Mouse (Mus musculus): ENCODE measurements around the gene Bglap2.

Gene Bglap2

GRCm38 (mm10) chr3:88339006-88339405 lies 39.5 kb downstream of the Bglap2 start:
- DNase-seq (ENCODE audit: low spot score) = no peak

DNA sequence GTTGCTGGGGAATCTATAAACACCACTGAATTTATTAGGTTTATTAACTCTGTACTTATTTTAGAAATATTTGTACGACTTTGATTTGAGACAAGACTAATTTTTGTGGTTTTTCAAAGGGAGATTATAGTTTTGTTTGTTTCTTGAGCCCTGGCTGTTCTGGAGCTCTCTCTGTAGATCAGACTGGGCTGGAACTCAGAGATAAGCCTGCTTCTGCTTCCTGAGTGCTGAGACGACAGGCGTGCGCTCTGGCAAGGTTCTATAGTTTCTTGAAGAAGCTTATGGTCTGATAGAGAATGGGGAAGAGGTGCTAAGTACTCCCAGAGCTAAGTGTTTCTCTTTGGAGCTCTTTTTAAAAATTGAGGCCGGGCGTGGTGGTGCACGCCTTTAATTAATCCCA lies 40.2 kb downstream of the Bglap2 start:
- DNase-seq (ENCODE audit: low spot score) = no peak

- peak; percentile 22 for DNase-seq (ENCODE audit: low spot score)
Observed at GRCm38 (mm10) chr3:88337367-88338020, 41.0 kb downstream of the Bglap2 start.

DNA sequence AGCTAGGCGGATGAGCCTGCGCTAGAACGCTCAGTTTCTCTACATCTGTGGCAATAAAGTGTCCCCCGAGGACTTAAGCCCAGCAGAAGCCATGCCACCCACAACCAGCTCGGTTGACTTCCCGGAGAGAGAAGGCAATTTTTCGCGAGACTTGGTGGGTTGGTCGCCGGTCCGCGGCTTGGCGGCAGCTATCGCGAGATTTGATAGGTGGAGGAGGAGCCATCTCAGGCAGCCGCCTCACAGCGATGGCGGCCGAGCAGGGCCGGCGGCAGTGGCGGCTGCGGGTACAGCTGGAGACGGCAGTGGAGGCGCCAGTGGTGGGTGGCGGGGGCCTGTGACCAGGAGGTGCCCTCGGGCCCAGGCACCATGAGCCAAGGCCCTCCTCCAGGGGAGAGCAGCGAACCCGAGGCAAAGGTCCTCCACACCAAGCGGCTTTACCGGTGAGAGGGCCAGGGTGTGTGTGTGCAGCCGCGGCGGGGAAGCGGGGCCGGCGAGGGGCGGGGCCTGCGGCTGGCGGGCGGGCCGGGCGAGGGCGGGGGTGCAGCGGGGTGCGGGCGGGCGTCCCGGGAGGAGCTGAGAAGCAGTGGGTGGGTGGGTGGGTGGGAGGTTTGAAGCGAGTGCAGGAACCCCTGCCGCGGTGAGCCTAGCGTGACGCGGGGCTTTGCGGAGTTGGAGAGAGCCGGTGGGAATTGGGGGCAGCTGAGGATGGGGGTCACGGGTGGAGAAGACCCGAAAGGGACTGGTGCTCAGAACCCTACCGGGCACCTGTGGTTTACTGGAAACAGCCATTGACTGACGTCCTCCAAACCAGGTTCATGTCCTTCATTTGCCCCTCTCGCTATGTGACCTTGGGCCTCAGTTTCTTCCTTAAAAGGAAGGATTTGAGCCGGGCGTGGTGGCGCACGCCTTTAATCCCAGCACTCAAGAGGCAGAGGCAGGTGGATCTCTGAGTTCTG lies 42.2 kb downstream of the Bglap2 start, which contains the start of the genes Tmem79 and Smg5:
TSS of gene Tmem79 (minus strand) at position 91 of the 956 bp plus-strand sequence.
TSS of gene Smg5 (plus strand) at position 203 of the 956 bp plus-strand sequence.
- DNase-seq (ENCODE audit: low spot score) = peak; percentile 97

DNA sequence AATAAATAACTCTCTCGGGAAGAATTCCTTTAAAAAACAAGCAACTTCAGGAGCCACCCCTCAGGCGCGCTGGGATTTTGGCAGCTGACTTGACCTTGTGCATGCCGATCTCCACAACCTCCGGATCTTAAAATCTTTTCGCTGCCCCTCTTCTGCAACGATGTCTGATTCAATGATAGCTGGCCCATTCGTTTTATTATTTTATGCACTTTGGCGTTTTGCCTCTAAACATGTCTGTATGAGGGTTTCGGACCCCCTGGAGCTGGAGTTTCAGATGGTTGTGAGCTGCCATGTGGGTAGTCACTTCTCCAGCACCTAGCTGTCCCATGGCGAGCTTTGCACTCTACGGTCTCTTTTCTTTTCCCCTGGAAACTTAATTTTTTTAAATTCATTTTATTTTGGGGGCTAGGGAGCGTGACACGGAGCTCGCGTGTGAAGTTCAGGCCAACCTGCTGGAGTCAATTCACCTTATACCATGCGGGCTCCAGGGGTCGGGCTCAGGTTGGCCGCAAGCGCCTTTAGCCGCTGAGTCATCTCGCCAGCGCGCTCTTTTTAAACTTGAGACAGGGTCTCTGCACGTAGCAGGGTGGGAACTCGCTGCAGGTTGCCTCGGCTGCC lies 43.0 kb downstream of the Bglap2 start:
- peak; percentile 38 for DNase-seq (ENCODE audit: low spot score)

GRCm38 (mm10) chr3:88334902-88335435 lies 43.5 kb downstream of the Bglap2 start:
- DNase-seq (ENCODE audit: low spot score) = no peak

DNA sequence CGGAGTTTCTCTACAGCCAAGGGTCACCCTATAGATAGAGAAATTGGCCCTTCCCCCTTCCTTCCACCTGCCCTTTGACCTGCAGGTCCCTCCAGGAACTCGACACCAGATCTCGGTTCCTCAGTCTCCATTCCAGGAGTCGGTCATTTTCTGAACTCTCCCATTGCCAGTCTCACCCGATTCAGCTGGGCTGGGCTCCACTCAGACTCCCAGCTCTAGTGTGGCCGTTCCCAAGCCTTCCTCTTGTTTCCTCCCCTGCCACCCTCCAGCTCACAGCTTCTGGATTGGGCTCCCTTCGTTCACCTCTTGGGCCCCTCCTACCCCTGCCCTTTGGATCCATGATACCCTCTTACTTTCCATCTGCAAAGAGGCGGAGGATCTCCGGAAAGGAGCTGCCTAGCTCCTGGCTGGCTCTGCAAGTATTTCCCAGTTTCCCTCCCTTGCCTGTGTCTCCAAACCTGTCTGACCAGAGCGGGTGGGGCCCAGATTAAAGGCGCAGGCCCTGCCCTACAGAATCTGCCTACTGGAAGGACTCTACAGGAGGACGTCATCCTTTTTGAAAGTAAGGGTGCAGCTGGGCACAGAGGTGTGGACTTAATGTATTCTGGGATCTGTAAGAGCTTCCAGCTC lies 44.4 kb downstream of the Bglap2 start:
- DNase-seq (ENCODE audit: low spot score) = no peak

- peak; percentile 58 for DNase-seq (ENCODE audit: low spot score)
Observed at GRCm38 (mm10) chr3:88331282-88331681, 47.2 kb downstream of the Bglap2 start.

DNA sequence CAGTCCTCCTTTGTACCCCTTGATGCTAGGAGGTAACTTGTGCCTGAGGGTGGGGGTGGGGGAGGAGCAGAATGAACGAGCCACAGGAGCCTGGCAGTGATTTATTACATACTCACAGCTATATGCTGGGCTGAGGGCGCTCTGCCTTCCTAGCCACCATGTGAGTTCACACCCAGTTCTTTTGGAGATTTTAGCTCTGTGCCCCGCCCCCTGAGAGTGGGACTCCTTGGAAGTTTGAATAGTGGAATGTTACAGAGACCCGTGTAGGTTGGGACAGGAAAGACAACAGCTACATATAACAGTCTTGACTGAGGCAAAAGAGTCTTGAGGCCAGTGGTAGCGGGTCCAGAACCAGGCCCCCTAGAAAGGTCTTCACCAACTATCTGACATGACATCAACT lies 49.5 kb downstream of the Bglap2 start:
- no peak for DNase-seq (ENCODE audit: low spot score)
